Mouse (Mus musculus): ENCODE data around the gene Zfp334. TPM values are rescaled to one million over a fixed set of nuclear protein-coding genes. Genes with fewer than 3 reads are reported as not detected.
A peak's percentile ranks its signal among the peaks of the same experiment; 100 is the strongest.

Gene Zfp334
- 0.01 TPM in 1 of 2 replicates, not detected in the other for polyA plus RNA-seq (2012)

GRCm38 (mm10) chr2:165387844-165388495 is at the start of gene Zfp334:
Gene Zfp334 (minus strand): TSS chr2:165388259.
- TF ChIP-seq GATA1 (IDR thresholded peaks at IDR 0.05; ENCODE audit: low read length) (no peak), TAL1 (IDR thresholded peaks at IDR 0.05; ENCODE audit: low read length) (no peak)
- peak within 1 kb of the TSS; percentile 51 for H3K4me3 ChIP-seq (replicated peaks)
- peaks cover 2% of the 10 kb centered on the region; the same call in 1 of the 2 replicates for H3K9me3 ChIP-seq (ENCODE audit: control insufficient read depth, low read length)
- H3K36me3 ChIP-seq (ENCODE audit: control insufficient read depth): peaks cover 5% of the 10 kb centered on the region; the same call in 1 of the 2 replicates
- no peaks in the 10 kb centered on the region for H3K4me1 ChIP-seq (ENCODE audit: control insufficient read depth)
- peaks cover 5% of the 10 kb centered on the region; the same call in 1 of the 2 replicates for H3K27me3 ChIP-seq (ENCODE audit: control insufficient read depth)

DNA sequence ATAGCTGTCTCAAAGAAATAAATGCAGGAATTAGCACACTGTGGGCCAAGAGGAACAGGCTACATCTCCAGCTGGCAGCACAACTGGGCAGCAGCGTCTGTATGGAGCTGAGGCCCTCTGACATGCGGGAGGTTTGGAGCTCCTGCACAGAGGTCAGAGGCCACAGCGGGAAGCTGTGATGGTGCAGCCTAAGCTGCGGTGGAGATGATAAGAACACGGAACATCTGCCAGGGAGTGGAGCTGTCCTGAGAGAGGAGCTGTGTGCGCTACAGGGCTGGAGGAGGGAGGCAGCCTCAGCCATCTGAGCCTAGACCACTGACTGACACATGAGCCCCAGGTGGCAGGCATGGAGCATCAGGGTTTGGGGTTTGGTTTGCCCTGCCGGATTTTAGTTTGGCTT is 40.6 kb upstream of the Zfp334 start:
- Histone ChIP-seq H3K4me3 (replicated peaks) (no peak overlapping the region), H3K27me3 (ENCODE audit: control insufficient read depth) (no peaks in the 10 kb centered on the region), H3K4me1 (ENCODE audit: control insufficient read depth) (no peaks in the 10 kb centered on the region), H3K36me3 (ENCODE audit: control insufficient read depth) (no peaks in the 10 kb centered on the region), H3K9me3 (ENCODE audit: control insufficient read depth, low read length) (no peaks in the 10 kb centered on the region)
- TF ChIP-seq GATA1 (IDR thresholded peaks at IDR 0.05; ENCODE audit: low read length) (no peak), TAL1 (IDR thresholded peaks at IDR 0.05; ENCODE audit: low read length) (no peak)

- H3K27me3 ChIP-seq (ENCODE audit: control insufficient read depth): no peaks in the 10 kb centered on the region
- no peak for TF ChIP-seq GATA1 (IDR thresholded peaks at IDR 0.05; ENCODE audit: low read length)
- TF ChIP-seq TAL1 (IDR thresholded peaks at IDR 0.05; ENCODE audit: low read length): no peak
- no peaks in the 10 kb centered on the region for H3K9me3 ChIP-seq (ENCODE audit: control insufficient read depth, low read length)
- peaks cover 8% of the 10 kb centered on the region for H3K4me1 ChIP-seq (ENCODE audit: control insufficient read depth)
- H3K4me3 ChIP-seq (replicated peaks): no peak overlapping the region
- H3K36me3 ChIP-seq (ENCODE audit: control insufficient read depth): no peaks in the 10 kb centered on the region; the same call in 1 of the 2 replicates
These were observed 32.1 kb upstream of the Zfp334 start for GRCm38 (mm10) chr2:165420195-165420594.

- Histone ChIP-seq H3K27me3 (ENCODE audit: control insufficient read depth) (no peaks in the 10 kb centered on the region), H3K4me3 (replicated peaks) (no peak overlapping the region), H3K4me1 (ENCODE audit: control insufficient read depth) (peaks cover 11% of the 10 kb centered on the region), H3K9me3 (ENCODE audit: control insufficient read depth, low read length) (no peaks in the 10 kb centered on the region), H3K36me3 (ENCODE audit: control insufficient read depth) (no peaks in the 10 kb centered on the region; the same call in 1 of the 2 replicates)
- no peak for TF ChIP-seq TAL1 (IDR thresholded peaks at IDR 0.05; ENCODE audit: low read length)
- TF ChIP-seq GATA1 (IDR thresholded peaks at IDR 0.05; ENCODE audit: low read length): no peak
These were observed 31.6 kb upstream of the Zfp334 start for GRCm38 (mm10) chr2:165419670-165420111.

DNA sequence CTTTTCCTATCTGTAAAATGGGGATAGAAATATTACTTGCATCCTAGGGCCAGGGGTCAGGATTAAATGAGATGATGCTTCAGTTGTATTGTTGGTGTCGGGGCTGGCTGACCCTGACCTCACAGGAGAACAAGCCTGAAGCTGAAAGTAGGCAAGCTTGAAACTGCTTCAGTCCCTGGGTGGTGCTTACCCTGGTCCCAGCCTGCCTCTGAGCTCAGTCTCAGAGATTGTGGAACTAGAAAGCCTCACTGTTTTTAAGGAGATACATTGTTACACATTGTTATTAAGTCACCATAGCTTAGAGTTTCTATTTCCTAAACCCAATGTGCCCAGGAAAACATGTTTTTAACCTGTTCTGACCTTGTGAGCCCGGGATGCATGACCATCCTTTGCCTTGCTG is 30.5 kb upstream of the Zfp334 start:
- H3K4me3 ChIP-seq (replicated peaks): no peak overlapping the region
- no peaks in the 10 kb centered on the region for H3K9me3 ChIP-seq (ENCODE audit: control insufficient read depth, low read length)
- TF ChIP-seq GATA1 (IDR thresholded peaks at IDR 0.05; ENCODE audit: low read length) (no peak), TAL1 (IDR thresholded peaks at IDR 0.05; ENCODE audit: low read length) (no peak)
- H3K36me3 ChIP-seq (ENCODE audit: control insufficient read depth): no peaks in the 10 kb centered on the region; the same call in 1 of the 2 replicates
- no peaks in the 10 kb centered on the region for H3K27me3 ChIP-seq (ENCODE audit: control insufficient read depth)
- H3K4me1 ChIP-seq (ENCODE audit: control insufficient read depth): peaks cover 15% of the 10 kb centered on the region

GRCm38 (mm10) chr2:165417291-165417690 is 29.2 kb upstream of the Zfp334 start:
- H3K9me3 ChIP-seq (ENCODE audit: control insufficient read depth, low read length): no peaks in the 10 kb centered on the region
- H3K4me3 ChIP-seq (replicated peaks): no peak overlapping the region
- peaks cover 15% of the 10 kb centered on the region for H3K4me1 ChIP-seq (ENCODE audit: control insufficient read depth)
- no peaks in the 10 kb centered on the region for H3K27me3 ChIP-seq (ENCODE audit: control insufficient read depth)
- TF ChIP-seq TAL1 (IDR thresholded peaks at IDR 0.05; ENCODE audit: low read length): no peak
- no peak for TF ChIP-seq GATA1 (IDR thresholded peaks at IDR 0.05; ENCODE audit: low read length)
- H3K36me3 ChIP-seq (ENCODE audit: control insufficient read depth): no peaks in the 10 kb centered on the region; the same call in 1 of the 2 replicates

DNA sequence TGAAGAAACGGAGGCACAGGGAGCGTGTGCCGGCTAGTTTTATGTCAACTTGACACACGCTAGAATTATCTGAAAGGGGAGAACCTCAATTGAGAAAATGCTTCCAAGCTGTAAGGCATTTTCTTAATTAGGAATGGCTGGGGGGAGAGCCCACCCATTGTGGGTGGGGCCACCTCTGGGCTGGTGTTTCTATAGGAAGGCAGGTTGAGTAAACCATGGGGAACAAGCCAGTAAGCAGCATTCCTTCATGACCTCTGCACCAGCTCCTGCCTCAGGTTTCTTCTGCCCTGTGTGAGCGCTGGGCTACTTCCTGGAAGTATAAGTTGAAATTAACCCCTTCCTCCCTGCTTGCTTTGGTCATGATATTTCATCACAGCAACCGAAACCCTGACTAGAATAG is 27.7 kb upstream of the Zfp334 start:
- no peak overlapping the region for H3K4me3 ChIP-seq (replicated peaks)
- H3K9me3 ChIP-seq (ENCODE audit: control insufficient read depth, low read length): no peaks in the 10 kb centered on the region
- TF ChIP-seq GATA1 (IDR thresholded peaks at IDR 0.05; ENCODE audit: low read length) (no peak), TAL1 (IDR thresholded peaks at IDR 0.05; ENCODE audit: low read length) (no peak)

DNA sequence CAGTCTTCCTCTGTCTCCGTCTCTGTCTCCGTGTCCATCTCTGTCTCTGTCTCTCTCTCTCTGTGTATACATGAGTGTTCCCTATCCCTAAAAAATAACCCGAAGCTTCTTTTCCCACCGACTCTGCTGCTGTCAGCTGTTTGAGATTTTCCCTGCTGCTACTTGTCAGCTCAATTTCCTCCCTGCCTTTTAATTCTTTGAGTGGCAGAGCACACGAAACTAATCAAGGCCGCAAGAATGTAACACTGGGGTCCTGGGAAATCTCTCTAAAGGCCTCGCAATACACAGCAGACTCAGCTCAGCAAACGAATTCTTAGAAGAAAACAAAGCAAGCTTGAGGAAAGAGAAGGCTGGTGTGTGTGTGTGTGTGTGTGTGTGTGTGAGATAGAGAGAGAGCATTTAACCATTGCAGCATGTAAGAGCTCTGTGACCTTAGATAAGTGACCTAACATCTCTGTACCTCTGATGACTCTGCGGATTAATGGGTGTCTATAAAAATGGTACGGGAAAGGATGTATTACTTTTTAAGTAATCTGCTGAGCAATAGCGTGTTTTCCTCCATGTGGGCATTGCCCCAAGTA is 27.2 kb upstream of the Zfp334 start:
- Histone ChIP-seq H3K4me1 (ENCODE audit: control insufficient read depth) (peaks cover 15% of the 10 kb centered on the region), H3K4me3 (replicated peaks) (no peak overlapping the region), H3K9me3 (ENCODE audit: control insufficient read depth, low read length) (no peaks in the 10 kb centered on the region), H3K27me3 (ENCODE audit: control insufficient read depth) (no peaks in the 10 kb centered on the region), H3K36me3 (ENCODE audit: control insufficient read depth) (no peaks in the 10 kb centered on the region)
- TF ChIP-seq GATA1 (IDR thresholded peaks at IDR 0.05; ENCODE audit: low read length) (no peak), TAL1 (IDR thresholded peaks at IDR 0.05; ENCODE audit: low read length) (no peak)

More for the DNA sequence above, 27.7 kb upstream of the Zfp334 start:
- no peaks in the 10 kb centered on the region for H3K27me3 ChIP-seq (ENCODE audit: control insufficient read depth)
- peaks cover 15% of the 10 kb centered on the region for H3K4me1 ChIP-seq (ENCODE audit: control insufficient read depth)
- H3K36me3 ChIP-seq (ENCODE audit: control insufficient read depth): no peaks in the 10 kb centered on the region

- Histone ChIP-seq H3K4me1 (ENCODE audit: control insufficient read depth) (peaks cover 15% of the 10 kb centered on the region), H3K27me3 (ENCODE audit: control insufficient read depth) (no peaks in the 10 kb centered on the region), H3K36me3 (ENCODE audit: control insufficient read depth) (no peaks in the 10 kb centered on the region), H3K4me3 (replicated peaks) (no peak overlapping the region), H3K9me3 (ENCODE audit: control insufficient read depth, low read length) (no peaks in the 10 kb centered on the region)
- no peak for TF ChIP-seq GATA1 (IDR thresholded peaks at IDR 0.05; ENCODE audit: low read length)
- no peak for TF ChIP-seq TAL1 (IDR thresholded peaks at IDR 0.05; ENCODE audit: low read length)
These were observed 26.3 kb upstream of the Zfp334 start for GRCm38 (mm10) chr2:165414321-165414720.

Measured in erythroblast, embryonic 14.5 days (primary cell).